Mouse (Mus musculus) layer of hippocampus, postnatal 14 days (tissue): ENCODE results near the gene Hapln2. TPM values are rescaled to one million over a fixed set of nuclear protein-coding genes. Genes with fewer than 3 reads are reported as not detected.

ENCODE experiments used
- DNase-seq, 2 experiments: peaks; one replicate each; pipeline ENCODE4 v3.0.0; 2021 to 2022; ENCODE audit warnings: low spot score in 2 of 2, mixed read lengths in 1 of 2
- total RNA-seq, 2 experiments: library from RNA; stranded (reverse); gene quantifications; 2 replicates each; pipeline ENCODE4 v1.2.3; 2021

Hapln2 gene
- total RNA-seq, 2 experiments from 2014 or later, result 1.8 to 1.9 TPM

DNA sequence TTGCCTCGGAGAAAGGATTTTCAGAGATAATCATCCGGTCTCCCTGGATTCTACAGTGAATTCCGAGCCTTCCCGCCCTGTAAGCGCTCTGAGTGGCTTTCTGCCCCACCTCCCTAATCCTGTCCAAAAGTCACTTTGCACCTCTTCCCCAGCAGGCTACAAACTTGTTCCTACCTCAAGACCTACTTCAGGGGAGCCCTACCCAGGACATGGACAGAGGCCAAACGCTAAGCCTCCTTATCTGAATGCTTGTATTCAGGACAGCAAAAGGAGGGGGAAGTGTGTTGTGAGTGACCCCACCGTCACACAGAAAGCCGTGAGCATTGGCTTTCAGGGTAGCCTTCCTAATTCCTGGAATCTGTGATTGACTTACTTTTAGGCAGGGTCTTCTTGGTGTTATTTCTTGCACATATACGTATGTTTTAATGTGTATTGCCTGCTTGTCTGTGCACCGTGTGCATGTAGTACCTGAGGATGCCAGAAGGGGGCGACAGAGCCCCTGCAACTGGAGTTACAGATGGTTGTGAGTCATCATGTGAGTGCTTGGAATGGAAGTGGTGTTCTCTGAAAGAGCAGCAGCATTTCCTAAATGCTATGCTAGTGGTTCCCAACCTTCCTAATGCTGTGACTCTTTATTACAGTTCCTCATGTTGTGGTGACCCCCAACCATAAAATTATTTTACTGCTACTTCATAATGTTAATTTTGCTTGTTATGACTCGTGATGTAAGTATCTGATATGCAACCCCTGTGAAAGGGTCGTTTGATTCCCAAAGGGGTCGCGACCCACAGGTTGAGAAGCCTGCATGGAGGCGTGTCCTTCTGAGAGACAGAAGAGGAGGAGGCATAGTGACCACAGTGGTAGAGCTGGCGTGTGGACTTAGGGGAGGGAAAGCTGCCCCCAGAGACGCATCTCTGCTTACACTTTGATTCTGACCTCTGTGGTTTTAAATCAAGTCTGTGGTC lies 21.3 kb downstream of the Hapln2 start:
- DNase-seq, result no peak

DNA sequence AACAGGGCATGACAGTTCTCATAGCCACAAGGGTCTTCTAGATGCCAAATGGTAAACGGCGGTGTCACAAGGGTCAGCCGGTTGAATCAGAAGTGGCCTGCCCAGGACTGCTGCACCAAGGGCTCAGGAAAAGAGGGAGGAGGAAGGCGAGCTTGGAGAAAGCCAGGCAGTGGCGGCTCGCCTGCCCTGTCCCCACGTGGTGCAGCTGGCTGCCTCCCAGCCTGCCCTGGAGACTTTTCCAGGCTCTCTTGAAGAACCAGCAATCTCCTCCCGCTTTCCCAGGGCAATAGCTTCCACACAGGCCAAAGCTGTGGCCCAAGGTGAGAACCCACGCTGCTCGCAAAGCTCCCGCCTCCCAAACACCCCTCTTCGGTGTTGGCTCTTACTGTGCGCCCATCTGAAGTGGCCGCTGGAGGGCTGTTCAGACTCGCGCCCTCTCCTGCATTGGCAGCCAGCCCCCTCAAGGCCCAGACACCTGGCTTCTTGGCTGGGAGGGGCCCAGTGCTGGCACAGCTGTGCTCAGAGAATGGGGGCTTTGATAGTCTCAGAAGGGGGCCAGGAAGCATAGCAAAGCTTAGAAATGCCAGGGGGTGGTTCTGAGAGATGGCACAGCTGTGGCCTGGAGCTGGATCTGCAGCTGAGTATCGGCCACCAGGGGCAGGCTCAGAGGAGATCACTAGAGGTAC lies 24.9 kb downstream of the Hapln2 start:
- DNase-seq, result no peak

DNA sequence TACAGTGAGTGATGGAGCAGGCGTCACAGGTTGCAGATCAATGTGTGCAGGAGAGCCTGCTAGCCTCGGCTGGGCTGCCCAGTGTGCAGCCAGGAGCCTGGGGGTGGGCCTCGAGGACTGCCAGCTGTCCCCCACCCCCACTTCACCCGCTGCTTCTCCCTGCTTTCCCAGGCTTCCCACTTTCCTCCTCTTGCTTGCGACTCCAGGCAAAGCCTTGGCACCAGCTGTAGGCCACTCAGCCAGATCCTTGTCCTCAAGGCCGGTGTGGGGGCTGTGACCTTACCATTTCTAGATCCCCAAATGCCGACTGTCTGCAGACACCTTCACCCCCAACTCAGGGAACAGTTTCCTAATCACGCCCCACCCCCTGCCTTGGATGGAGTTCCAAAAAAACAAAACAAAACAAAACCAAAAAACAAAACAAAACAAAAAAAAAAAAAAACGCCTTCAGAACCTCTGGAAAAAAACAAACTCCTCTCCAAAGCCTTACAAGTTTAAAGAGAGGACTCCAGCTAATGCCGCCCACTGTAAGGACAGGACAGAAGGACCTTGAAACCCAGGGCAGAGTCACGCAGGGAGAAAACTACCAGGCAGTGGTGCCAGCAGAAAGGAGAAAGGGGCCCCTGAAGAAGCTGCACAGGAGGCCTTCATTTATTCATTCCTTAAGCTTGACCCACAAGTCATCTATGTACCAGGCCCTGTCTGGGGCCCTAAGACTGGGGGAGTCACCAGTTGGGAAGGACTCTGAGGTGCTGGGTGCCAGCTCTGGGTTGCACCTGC lies 26.4 kb downstream of the Hapln2 start:
- peak in 1 of 2 experiments; percentile 70 for DNase-seq

DNA sequence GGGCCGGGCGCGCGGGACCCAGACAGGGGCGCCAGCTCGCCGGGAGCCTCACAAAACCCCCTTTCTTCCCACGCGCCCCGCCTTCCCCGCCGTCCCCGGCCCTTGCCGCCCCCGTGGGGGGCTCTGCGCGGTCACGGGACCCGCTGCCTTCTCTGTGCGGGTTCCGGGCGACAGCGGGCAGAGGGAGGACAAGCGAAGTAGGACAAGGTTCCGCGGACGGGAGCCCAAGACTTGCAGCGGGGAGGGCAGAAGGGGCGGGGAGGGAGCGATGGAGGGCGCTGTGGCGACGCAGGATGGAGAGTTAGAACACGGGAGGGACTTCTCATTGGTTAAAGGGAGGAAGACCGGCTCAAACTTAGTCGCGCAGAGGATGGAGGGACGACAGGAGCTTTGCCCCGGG lies 27.2 kb downstream of the Hapln2 start, which contains the start of gene Bcan:
Gene Bcan (minus strand): TSS at position 50 of the 400 bp plus-strand sequence.
- DNase-seq, result peak in 1 of 2 experiments; percentile 74

DNA sequence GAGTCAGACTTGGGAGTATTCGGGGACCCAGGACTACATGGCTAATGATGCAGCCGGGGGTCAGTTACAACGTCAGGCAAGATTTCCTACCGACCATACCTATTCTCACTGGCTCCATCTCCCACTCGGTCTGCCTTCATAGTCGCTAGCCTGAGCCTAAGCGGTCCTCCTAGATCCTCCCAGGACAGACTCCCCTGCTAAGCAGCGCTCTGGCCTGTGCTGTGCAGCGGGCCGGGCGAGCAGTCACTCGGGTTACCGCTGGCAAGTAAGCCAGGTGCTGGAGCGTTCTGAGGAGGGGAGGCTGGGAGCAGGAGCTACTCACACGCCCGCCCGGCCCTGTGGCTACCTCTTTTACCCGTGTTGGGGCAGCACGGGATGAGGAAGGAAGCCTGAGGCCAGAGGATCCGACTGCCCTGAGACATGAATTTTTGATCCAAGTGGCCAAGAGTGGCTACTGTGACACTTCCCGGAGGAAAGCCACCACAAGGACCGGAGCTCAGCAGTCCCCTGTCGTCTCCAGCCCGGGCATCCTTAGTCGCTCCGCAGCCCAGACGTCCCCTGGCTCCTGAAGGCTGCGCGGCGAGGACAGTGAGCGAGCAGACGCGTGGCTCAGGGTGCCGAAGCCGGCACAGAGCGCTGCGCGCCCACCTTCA lies 28.0 kb downstream of the Hapln2 start:
- DNase-seq, result no peak

DNA sequence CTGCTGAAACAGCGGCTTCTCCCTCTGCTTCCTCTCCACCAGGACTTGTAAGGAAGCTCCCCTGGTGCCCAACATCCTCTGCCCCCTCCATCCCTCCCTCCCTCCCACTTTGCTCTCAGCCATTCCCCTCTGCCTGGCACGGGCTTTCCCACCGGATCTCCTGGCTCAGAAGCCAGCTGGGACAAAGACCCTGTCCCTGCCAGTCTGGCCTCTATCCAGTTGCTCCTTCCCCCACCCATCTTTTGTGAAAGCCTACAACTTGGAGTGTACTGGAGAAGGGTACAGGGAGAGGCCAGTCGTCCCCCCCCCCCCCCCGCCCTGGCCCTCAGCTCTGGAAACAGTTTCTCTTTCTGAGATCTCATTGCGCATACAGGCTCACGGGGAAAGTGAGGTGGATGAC lies 28.6 kb downstream of the Hapln2 start:
- peak in 1 of 2 experiments; percentile 81 for DNase-seq

DNA sequence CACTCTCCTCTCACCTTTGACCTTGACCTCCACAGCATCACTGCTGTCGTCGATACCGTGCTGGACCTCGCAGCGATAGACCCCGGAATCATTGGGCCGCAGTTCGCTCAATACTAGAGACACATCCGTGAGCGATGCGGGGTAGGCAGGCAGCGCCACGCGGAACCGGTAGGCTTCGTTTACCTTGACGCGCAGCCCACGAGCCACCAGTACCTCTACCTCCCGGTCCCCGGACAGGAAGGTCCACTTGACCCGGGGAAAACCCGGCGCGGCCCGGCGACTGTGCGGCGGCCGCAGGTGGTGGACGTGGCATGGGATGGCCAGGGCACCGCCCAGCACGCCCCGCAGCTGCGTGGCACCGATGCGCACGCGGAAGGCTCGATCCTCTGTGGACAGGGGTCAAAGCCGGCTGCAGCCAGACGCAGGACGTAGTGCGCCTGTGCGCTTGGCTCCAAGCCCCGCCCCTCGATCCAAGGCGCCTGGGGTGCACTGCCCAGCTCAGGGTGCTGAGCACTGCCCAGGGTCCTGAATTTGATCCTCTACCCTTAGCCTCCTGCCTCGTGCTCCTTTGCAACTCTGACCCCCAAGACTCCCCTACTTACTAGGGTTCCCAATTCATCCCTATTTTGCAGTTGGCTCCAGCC lies 30.3 kb downstream of the Hapln2 start:
- DNase-seq, result no peak

DNA sequence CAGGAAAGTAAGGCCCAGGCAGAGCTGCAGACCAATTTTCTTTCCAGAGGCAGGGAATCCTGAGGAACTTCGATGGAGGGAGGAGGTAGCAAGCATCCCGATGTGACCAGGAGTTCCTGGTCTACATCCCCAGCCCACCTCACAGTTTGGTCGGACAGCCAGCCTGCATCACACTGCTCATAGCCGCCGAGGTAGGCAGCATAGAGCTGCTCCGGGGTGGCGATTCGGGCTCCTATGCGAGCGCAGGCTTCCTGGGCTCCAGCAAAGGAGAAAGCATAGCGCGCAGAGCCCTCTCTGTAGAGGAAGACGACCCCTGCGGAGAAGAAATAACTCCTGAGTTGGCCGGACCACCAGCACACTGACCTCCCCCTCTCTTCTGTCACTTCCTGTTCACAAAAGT lies 31.0 kb downstream of the Hapln2 start:
- DNase-seq, result no peak

DNA sequence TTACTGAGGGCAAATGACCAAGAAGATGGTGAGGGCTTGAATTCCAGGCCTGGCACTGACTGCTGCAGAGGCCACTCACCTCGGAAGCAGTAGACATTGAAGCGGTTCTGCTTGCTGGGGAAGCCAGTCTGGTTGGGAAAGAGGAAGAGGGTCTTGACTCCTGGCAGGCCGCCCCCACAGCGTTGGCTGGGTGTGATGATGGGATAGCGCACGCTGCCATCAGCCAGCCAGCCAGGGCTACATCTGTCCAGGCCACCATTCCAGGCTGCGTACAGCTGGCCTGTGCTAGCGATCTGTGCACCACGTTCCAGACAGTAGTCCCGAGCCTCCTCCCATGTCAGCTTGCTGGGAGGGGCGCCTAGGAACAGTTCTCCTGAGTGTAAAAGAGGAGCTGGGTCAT lies 32.1 kb downstream of the Hapln2 start:
- no peak for DNase-seq

DNA sequence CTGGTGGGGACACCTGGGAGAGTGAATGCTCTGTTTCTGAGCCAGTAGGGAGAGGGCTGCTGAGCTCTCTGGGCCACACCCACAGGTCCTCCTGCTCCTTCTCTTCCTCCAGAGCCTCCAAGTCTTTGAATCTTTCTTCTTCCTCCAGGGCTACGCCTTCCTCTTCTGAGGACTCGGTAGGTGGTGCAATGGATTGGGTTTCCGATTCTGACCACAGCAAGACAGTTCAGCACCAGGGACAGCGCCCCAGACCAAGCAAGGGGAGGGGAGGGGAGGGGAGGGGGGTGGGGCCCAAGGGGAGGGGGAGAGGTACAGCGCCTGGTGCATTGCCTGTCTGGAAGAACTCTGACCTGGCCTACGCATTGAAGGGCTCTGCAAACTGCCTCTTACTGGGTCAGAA lies 33.9 kb downstream of the Hapln2 start:
- DNase-seq, result no peak

DNA sequence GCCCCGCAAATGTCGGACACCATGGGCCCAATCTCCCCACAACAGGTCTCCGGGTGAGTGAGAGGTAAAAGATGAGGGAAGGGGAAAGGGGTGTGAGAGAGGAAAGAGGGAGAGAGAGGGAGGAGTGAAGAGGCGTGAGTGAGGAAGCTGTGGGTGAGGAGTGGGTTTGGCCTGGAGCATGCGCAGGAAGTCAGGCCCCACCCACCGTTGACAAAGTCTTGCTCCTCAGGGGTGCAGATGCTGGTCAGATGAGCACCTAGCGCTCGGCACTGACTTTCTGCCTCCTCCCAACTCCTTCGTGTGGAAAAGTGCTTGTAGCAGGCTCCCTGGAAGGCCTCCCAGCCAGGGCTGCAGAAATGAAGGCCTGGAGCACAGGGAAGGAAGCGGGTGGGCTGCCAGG lies 37.4 kb downstream of the Hapln2 start:
- DNase-seq, result no peak

DNA sequence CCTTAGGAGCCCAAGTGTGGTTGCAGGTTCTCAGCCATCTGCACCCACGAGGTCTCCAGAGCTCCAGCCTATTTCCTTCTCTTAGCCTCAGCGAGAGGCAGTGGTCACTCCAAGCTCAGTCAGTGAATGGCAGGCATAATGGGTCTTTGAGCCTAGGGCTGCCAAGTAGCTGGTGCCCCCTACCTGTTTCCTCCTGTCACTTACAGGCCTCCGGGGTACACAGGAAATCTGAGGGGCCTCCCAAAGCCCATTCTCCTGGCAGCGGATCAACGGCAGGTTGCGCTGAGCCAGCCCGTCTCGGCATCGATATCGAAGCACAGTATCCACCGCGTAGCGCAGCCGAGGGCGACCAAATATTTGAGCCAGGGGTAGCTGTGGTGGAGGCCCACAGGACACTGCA lies 39.3 kb downstream of the Hapln2 start:
- DNase-seq, result no peak

DNA sequence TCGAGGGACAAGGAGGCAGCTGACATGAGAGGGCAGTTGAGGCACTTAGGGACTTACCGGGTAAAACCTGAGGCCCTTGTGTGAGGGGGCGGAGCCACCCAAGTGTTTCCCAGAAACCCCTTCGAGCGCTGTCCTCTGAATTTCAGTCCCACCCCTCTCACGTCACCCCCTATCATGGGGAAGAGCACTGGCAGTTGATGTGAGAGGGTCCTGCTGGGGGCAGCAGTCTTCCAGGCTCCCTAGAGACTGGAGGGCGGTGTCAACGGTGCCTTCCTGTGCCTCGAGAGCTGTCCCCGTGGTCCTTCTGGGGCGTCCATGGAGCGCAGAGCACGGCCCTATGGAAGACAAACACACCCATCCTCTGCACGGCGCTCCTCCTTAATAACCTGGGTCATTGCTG lies 39.8 kb downstream of the Hapln2 start:
- no peak for DNase-seq

DNA sequence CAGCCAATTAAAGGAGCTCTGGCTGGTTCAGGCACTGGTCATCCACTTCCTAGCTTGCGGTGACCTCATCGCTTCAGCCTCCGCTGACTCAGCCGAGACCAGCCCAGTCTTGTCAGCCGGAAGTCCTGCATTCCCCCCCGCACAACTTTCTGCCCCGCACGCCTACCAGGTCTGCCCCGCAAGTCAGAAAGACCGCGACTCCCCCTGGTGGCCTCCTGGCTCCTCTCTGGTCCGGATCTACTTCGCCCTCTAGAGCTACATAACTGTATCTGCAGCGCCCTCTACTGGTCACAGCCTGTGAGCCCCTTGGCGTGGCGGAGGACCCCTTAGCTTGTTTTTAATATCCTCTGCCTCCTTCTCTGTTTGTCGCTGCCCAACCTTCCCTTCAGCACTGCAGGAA lies 40.5 kb downstream of the Hapln2 start:
- peak; percentile 93 to 95 for DNase-seq

DNA sequence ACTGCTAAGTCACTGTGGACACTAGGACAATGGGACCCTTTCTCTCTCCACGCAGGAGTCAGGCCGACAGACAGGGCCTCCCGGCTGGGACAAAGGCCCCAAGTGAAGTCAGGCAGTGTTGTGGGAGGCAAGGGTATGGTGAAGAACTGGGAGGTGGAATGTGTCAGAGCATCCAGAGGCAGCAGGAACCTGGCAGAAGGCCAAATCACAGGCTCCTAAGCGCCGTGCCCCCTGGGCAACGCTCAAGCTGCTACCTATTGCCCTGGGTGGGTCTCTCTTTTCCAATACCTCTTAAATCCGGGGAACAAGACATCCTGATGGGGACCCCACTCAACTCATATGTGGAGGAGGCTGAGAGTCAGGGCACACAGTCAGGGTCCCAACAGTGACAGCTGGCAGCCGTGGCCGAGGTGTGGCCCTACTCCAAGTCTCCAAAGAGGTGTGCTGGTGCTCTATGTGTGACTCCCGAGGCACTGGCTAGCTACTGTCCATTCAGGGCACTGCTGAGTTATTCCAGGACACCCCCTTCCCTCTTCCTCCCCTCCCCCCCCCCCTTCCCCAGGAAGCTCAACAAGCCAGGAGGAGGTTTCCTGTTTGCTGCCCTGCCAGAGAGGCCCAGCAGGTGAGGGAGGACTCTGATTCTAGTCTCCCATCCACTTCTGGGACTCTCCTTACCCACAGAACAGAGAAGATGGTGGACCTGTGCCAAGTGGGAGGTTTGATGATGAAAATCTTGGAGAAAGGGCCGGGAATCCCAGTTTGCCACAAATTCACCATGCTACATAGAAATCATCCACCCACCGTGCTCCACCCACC lies 41.7 kb downstream of the Hapln2 start:
- no peak for DNase-seq

DNA sequence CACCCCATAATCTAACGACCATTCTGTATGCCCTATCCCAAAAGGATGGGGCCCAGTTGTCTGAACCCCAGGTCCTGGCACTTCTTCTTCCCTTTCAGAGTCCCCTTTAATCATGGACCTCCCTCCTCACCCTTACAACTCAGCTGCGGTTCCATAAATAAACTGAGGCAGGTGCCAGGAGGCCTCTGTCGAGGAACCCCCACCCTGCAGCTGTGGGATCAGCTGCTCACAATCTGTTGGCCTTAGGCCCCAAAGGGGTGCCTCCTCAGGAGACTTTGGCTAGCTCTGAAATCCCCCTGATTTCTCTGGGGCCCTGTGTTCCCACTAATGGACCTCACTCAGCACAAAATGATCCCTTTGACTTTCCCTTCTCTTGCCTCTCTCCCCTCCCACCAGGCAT lies 43.3 kb downstream of the Hapln2 start:
- no peak for DNase-seq

DNA sequence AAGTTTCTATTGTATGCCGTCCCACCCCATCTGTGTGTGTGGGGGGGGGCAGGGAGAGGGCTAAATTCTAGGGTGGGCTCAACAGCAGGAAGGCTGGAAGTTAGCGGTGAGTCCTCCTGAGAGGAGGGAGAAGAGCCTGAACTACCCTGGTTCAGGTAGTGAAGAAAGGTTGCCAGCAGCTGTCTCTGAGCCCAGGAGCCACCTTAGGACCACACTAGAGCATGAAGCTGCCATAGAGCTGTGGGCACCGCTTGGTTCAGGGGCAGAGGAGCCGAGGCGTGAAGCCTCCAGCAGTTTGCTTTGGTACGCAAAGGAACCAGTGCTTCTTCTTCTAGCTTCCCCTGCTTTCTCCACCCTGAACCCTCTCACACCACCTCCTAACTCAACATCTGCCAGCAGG lies 43.8 kb downstream of the Hapln2 start:
- no peak for DNase-seq

DNA sequence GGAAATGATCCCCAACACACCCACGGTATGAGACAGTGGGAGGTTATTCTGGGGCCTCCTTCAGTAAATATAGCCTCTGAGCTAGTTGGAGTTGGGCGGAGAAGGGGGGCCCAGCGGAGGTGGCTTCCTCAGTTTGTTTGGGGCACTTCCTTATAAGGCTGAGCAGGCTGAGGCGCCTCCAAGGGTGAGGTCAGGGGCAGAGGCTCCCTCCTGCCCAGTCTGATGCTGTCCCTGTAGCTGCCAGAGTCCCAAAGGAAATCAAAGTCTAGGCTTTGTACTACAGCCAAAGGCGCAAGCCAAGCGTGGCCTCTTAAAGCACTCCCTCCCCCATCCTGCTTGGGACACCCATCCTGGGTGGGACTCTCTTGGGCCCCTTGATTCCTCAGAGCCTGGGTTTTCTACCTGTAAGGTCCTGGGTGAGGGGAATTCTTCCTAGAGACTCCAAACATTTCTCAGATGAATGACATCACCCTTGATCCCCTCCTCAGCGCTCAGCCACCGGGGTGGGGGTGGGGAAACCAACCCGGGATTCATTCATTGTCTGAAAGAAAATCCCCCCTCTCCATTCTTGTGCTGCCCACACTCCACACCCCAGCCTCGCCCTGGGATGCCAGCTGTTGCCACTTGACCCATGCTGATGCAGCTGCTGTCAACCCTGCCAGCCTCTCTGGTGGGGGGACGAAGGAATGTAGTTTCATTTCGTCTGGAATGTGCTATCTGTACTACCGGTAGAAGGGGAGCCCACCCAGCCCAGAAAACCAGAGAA lies 44.4 kb downstream of the Hapln2 start:
- no peak for DNase-seq
